ENCODE assay signal across 9 mouse cellular contexts in genomic region chr7:128529574-128530051, GRCm38 (mm10). TPM values are rescaled to one million over a fixed set of nuclear protein-coding genes. Genes with fewer than 3 reads are reported as not detected.
DNase-seq lines count a peak whose midpoint lies in the region; ATAC-seq lines count a peak whose summit lies in the region.
"Had no signal": no experiment of that assay in that cellular context is flagged by ENCODE, and none has a peak within 500 bp of the region (broad histone marks: within the 10 kb centered on the region; RNA-seq: fewer than 3 reads in every experiment).

No protein-coding gene starts in this region.

- peaks cover 72% of the 10 kb centered on the region for H3K4me1 ChIP-seq in forebrain, embryonic 10.5 days
- H3K4me1 ChIP-seq in forebrain, embryonic 11.5 days (replicated peaks; ENCODE audit: control insufficient read depth, insufficient read depth, low read length) = peaks cover 22% of the 10 kb centered on the region; the same call in 1 of the 2 replicates
- peaks cover 30% of the 10 kb centered on the region for H3K4me1 ChIP-seq in forebrain, embryonic 15.5 days
- H3K4me1 ChIP-seq in hindbrain, embryonic 15.5 days (replicated peaks) = peaks cover 58% of the 10 kb centered on the region
- peaks cover 88% of the 10 kb centered on the region for H3K4me1 ChIP-seq in lung, embryonic 15.5 days

- ATAC-seq in forebrain, embryonic 11.5 days (replicated peaks; ENCODE audit: low FRiP score) = no peak
- 0 out of 2 replicates have a peak, but pooled peaks have one; percentile 44 for ATAC-seq in forebrain, embryonic 15.5 days (replicated peaks)
- ATAC-seq in hindbrain, embryonic 15.5 days (ENCODE audit: low FRiP score, low read depth) = peak; percentile 67; the same call in 1 of the 2 replicates
- ATAC-seq in lung, embryonic 15.5 days (ENCODE audit: borderline replicate concordance, extremely low read depth, low FRiP score, low TSS enrichment) = peak; percentile 29; the same call in 1 of the 2 replicates

- H3K4me3 ChIP-seq in forebrain, embryonic 10.5 days = no peak overlapping the region
- no peak overlapping the region for H3K4me3 ChIP-seq in forebrain, embryonic 11.5 days (ENCODE audit: low read depth, low read length)
- no peak overlapping the region for H3K4me3 ChIP-seq in forebrain, embryonic 15.5 days
- no peak overlapping the region for H3K4me3 ChIP-seq in hindbrain, embryonic 15.5 days
- no peak overlapping the region for H3K4me3 ChIP-seq in lung, embryonic 15.5 days

- no peaks in the 10 kb centered on the region for H3K9me3 ChIP-seq in forebrain, embryonic 10.5 days
- no peaks in the 10 kb centered on the region for H3K9me3 ChIP-seq in forebrain, embryonic 11.5 days (ENCODE audit: control insufficient read depth, low read length)
- no peaks in the 10 kb centered on the region for H3K9me3 ChIP-seq in forebrain, embryonic 15.5 days
- H3K9me3 ChIP-seq in hindbrain, embryonic 15.5 days = no peaks in the 10 kb centered on the region
- H3K9me3 ChIP-seq in lung, embryonic 15.5 days = no peaks in the 10 kb centered on the region

- peak overlapping the region; percentile 63 for H3K27ac ChIP-seq in forebrain, embryonic 10.5 days
- H3K27ac ChIP-seq in forebrain, embryonic 11.5 days (ENCODE audit: low read depth, low read length) = no peak overlapping the region
- peak overlapping the region; percentile 50 for H3K27ac ChIP-seq in forebrain, embryonic 15.5 days (replicated peaks)
- peak overlapping the region; percentile 47 for H3K27ac ChIP-seq in hindbrain, embryonic 15.5 days (replicated peaks)
- peak overlapping the region; percentile 49 for H3K27ac ChIP-seq in lung, embryonic 15.5 days

- no peaks in the 10 kb centered on the region; the same call in 1 of the 2 replicates for H3K36me3 ChIP-seq in forebrain, embryonic 10.5 days (replicated peaks)
- H3K36me3 ChIP-seq in forebrain, embryonic 11.5 days (ENCODE audit: control insufficient read depth, insufficient read depth, low read length) = no peaks in the 10 kb centered on the region
- H3K36me3 ChIP-seq in forebrain, embryonic 15.5 days = no peaks in the 10 kb centered on the region
- no peaks in the 10 kb centered on the region for H3K36me3 ChIP-seq in hindbrain, embryonic 15.5 days
- no peaks in the 10 kb centered on the region for H3K36me3 ChIP-seq in lung, embryonic 15.5 days

- WGBS in forebrain, embryonic 10.5 days = 54% methylated on average over 14 of the region's 14 CpGs
- 49% methylated on average over 14 of the region's 14 CpGs for WGBS in forebrain, embryonic 11.5 days
- WGBS in forebrain, embryonic 15.5 days = 34% methylated on average over 14 of the region's 14 CpGs
- WGBS in hindbrain, embryonic 15.5 days = 29% methylated on average over 14 of the region's 14 CpGs
- 19% methylated on average over 14 of the region's 14 CpGs for WGBS in lung, embryonic 15.5 days

- H3K27me3 ChIP-seq in forebrain, embryonic 10.5 days (ENCODE audit: poor library complexity, severe bottlenecking) = peaks cover 15% of the 10 kb centered on the region; the same call in 1 of the 2 replicates
- no peaks in the 10 kb centered on the region for H3K27me3 ChIP-seq in forebrain, embryonic 11.5 days (ENCODE audit: control insufficient read depth, insufficient read depth, low read length)
- no peaks in the 10 kb centered on the region for H3K27me3 ChIP-seq in forebrain, embryonic 15.5 days
- 0 out of 2 replicates have a peak, but pooled peaks cover 3% of the 10 kb centered on the region for H3K27me3 ChIP-seq in hindbrain, embryonic 15.5 days
- no peaks in the 10 kb centered on the region for H3K27me3 ChIP-seq in lung, embryonic 15.5 days
- H3K27me3 ChIP-seq: CH12.LX had no signal

- no peak overlapping the region for H3K4me2 ChIP-seq in forebrain, embryonic 11.5 days (ENCODE audit: low read depth, low read length, severe bottlenecking)
- H3K4me2 ChIP-seq in forebrain, embryonic 15.5 days (replicated peaks) = no peak overlapping the region
- H3K4me2 ChIP-seq in hindbrain, embryonic 15.5 days = no peak overlapping the region
- H3K4me2 ChIP-seq in lung, embryonic 15.5 days = peak overlapping the region; percentile 1; the same call in 1 of the 2 replicates

- H3K9ac ChIP-seq in forebrain, embryonic 11.5 days (ENCODE audit: low read length) = no peak overlapping the region
- H3K9ac ChIP-seq in forebrain, embryonic 15.5 days (replicated peaks) = no peak overlapping the region
- H3K9ac ChIP-seq in hindbrain, embryonic 15.5 days = no peak overlapping the region
- H3K9ac ChIP-seq in lung, embryonic 15.5 days = no peak overlapping the region

- no peak for DNase-seq in forebrain, embryonic 10.5 days (ENCODE audit: extremely low spot score, low spot score)
- no peak for DNase-seq in forebrain, embryonic 11.5 days (ENCODE audit: low spot score)
- peak; percentile 70 for DNase-seq in ZHBTc4 (ENCODE audit: low read depth, low spot score)
- peak; percentile 45 for DNase-seq in ovary, postnatal 36 days (ENCODE audit: low spot score)
- no peak for DNase-seq in frontal cortex, adult 2 months (ENCODE audit: extremely low spot score in 1 of 2, low spot score in 1 of 2)

RNA-seq across cellular contexts. Expression of gene Bag3, which starts 6.2 kb away (rescaled TPM):
- polyA plus RNA-seq in forebrain, embryonic 10.5 days (2016; fragmentation: Nextera tagmentation; extraction: Ambion mirVana) = 6.2 and 8.1 TPM in 2 replicates
- 5.2 and 5.7 TPM in 2 replicates for polyA plus RNA-seq in forebrain, embryonic 11.5 days (2014; fragmentation: Nextera tagmentation; extraction: Ambion mirVana)
- 1.4 and 2.2 TPM in 2 replicates for polyA plus RNA-seq in forebrain, embryonic 15.5 days (2015; fragmentation: Nextera tagmentation; extraction: Ambion mirVana)
- 2.6 and 3.9 TPM in 2 replicates for polyA plus RNA-seq in hindbrain, embryonic 15.5 days (2015; fragmentation: Nextera tagmentation; extraction: Ambion mirVana)
- polyA plus RNA-seq in lung, embryonic 15.5 days (2015; fragmentation: Nextera tagmentation; extraction: Ambion mirVana) = 18.3 and 18.4 TPM in 2 replicates
- 6.3 and 8.0 TPM in 2 replicates for polyA plus RNA-seq in frontal cortex, adult 2 months (2012; rRNA removed)

Comparison
In these comparisons a context has a peak if more than half of its experiments do, and no peak if none do; other contexts are left out.
1. DNase-seq: peak in ZHBTc4 (single experiment) and ovary, postnatal 36 days (single experiment); none in forebrain, embryonic 10.5 days (single experiment), forebrain, embryonic 11.5 days (single experiment) and frontal cortex, adult 2 months (0 of 2).